Mouse (Mus musculus): ENCODE results near the gene Vps37c. TPM values are rescaled to one million over a fixed set of nuclear protein-coding genes. Genes with fewer than 3 reads are reported as not detected.

The Vps37c gene
- polyA plus RNA-seq, 1 experiment from 2014 or later, result 37.5 TPM

GRCm38 (mm10) chr19:10712646-10713045 is 24.1 kb downstream of the Vps37c start:
- H3K4me2 ChIP-seq (replicated peaks; ENCODE audit: low read depth, low read length), result no peak overlapping the region
- no peak for ATAC-seq (ENCODE audit: insufficient number of reproducible peaks, insufficient read depth, low FRiP score, low read depth)
- H3K36me3 ChIP-seq (ENCODE audit: control insufficient read depth, insufficient read depth, low read length), result peaks cover 45% of the 10 kb centered on the region
- H3K27ac ChIP-seq (ENCODE audit: low read length), result no peak overlapping the region
- WGBS, result 97% methylated on average over 12 of the region's 12 CpGs
- no peaks in the 10 kb centered on the region for H3K9me3 ChIP-seq (ENCODE audit: control insufficient read depth, low read depth, low read length)
- no peak overlapping the region for H3K4me3 ChIP-seq (ENCODE audit: low read depth, low read length)
- H3K27me3 ChIP-seq (ENCODE audit: control insufficient read depth, insufficient read depth, low read length), result no peaks in the 10 kb centered on the region
- H3K4me1 ChIP-seq (ENCODE audit: control insufficient read depth, insufficient read depth, low read length), result peaks cover 10% of the 10 kb centered on the region
- no peak overlapping the region for H3K9ac ChIP-seq (replicated peaks; ENCODE audit: low read depth, low read length)

GRCm38 (mm10) chr19:10713551-10713950 is 25.0 kb downstream of the Vps37c start:
- Histone ChIP-seq H3K27me3 (ENCODE audit: control insufficient read depth, insufficient read depth, low read length) (no peaks in the 10 kb centered on the region), H3K27ac (ENCODE audit: low read length) (no peak overlapping the region), H3K9ac (replicated peaks; ENCODE audit: low read depth, low read length) (no peak overlapping the region), H3K4me2 (replicated peaks; ENCODE audit: low read depth, low read length) (no peak overlapping the region), H3K4me1 (ENCODE audit: control insufficient read depth, insufficient read depth, low read length) (peaks cover 10% of the 10 kb centered on the region), H3K4me3 (ENCODE audit: low read depth, low read length) (no peak overlapping the region), H3K9me3 (ENCODE audit: control insufficient read depth, low read depth, low read length) (no peaks in the 10 kb centered on the region), H3K36me3 (ENCODE audit: control insufficient read depth, insufficient read depth, low read length) (peaks cover 40% of the 10 kb centered on the region)
- 92% methylated on average over 10 of the region's 10 CpGs for WGBS
- ATAC-seq (ENCODE audit: insufficient number of reproducible peaks, insufficient read depth, low FRiP score, low read depth), result no peak

GRCm38 (mm10) chr19:10714168-10714567 is 25.6 kb downstream of the Vps37c start:
- Histone ChIP-seq H3K36me3 (ENCODE audit: control insufficient read depth, insufficient read depth, low read length) (peaks cover 37% of the 10 kb centered on the region), H3K27me3 (ENCODE audit: control insufficient read depth, insufficient read depth, low read length) (no peaks in the 10 kb centered on the region), H3K4me1 (ENCODE audit: control insufficient read depth, insufficient read depth, low read length) (peaks cover 8% of the 10 kb centered on the region), H3K9me3 (ENCODE audit: control insufficient read depth, low read depth, low read length) (no peaks in the 10 kb centered on the region), H3K27ac (ENCODE audit: low read length) (no peak overlapping the region), H3K4me3 (ENCODE audit: low read depth, low read length) (no peak overlapping the region), H3K4me2 (replicated peaks; ENCODE audit: low read depth, low read length) (no peak overlapping the region), H3K9ac (replicated peaks; ENCODE audit: low read depth, low read length) (no peak overlapping the region)
- WGBS, result 84% methylated on average over 6 of the region's 6 CpGs
- ATAC-seq (ENCODE audit: insufficient number of reproducible peaks, insufficient read depth, low FRiP score, low read depth), result no peak

GRCm38 (mm10) chr19:10714682-10715475 is 26.3 kb downstream of the Vps37c start:
- H3K4me3 ChIP-seq (ENCODE audit: low read depth, low read length), result no peak overlapping the region
- peak; percentile 60; the same call in 1 of the 2 replicates for ATAC-seq (ENCODE audit: insufficient number of reproducible peaks, insufficient read depth, low FRiP score, low read depth)
- H3K27me3 ChIP-seq (ENCODE audit: control insufficient read depth, insufficient read depth, low read length), result no peaks in the 10 kb centered on the region
- H3K4me1 ChIP-seq (ENCODE audit: control insufficient read depth, insufficient read depth, low read length), result peaks cover under 1% of the 10 kb centered on the region
- H3K9me3 ChIP-seq (ENCODE audit: control insufficient read depth, low read depth, low read length), result no peaks in the 10 kb centered on the region
- H3K9ac ChIP-seq (replicated peaks; ENCODE audit: low read depth, low read length), result no peak overlapping the region
- WGBS, result 56% methylated on average over 4 of the region's 4 CpGs
- H3K4me2 ChIP-seq (replicated peaks; ENCODE audit: low read depth, low read length), result no peak overlapping the region
- H3K27ac ChIP-seq (ENCODE audit: low read length), result no peak overlapping the region
- H3K36me3 ChIP-seq (ENCODE audit: control insufficient read depth, insufficient read depth, low read length), result peaks cover 37% of the 10 kb centered on the region

GRCm38 (mm10) chr19:10715476-10715875 is 26.9 kb downstream of the Vps37c start:
- no peaks in the 10 kb centered on the region for H3K27me3 ChIP-seq (ENCODE audit: control insufficient read depth, insufficient read depth, low read length)
- 90% methylated on average over 6 of the region's 6 CpGs for WGBS
- no peak overlapping the region for H3K9ac ChIP-seq (replicated peaks; ENCODE audit: low read depth, low read length)
- H3K27ac ChIP-seq (ENCODE audit: low read length), result no peak overlapping the region
- H3K36me3 ChIP-seq (ENCODE audit: control insufficient read depth, insufficient read depth, low read length), result peaks cover 33% of the 10 kb centered on the region
- H3K9me3 ChIP-seq (ENCODE audit: control insufficient read depth, low read depth, low read length), result no peaks in the 10 kb centered on the region
- peaks cover 4% of the 10 kb centered on the region; the same call in 1 of the 2 replicates for H3K4me1 ChIP-seq (ENCODE audit: control insufficient read depth, insufficient read depth, low read length)
- H3K4me3 ChIP-seq (ENCODE audit: low read depth, low read length), result no peak overlapping the region
- ATAC-seq (ENCODE audit: insufficient number of reproducible peaks, insufficient read depth, low FRiP score, low read depth), result no peak
- H3K4me2 ChIP-seq (replicated peaks; ENCODE audit: low read depth, low read length), result no peak overlapping the region

- no peak overlapping the region for H3K4me3 ChIP-seq (ENCODE audit: low read depth, low read length)
- 70% methylated on average over 7 of the region's 7 CpGs for WGBS
- ATAC-seq (ENCODE audit: insufficient number of reproducible peaks, insufficient read depth, low FRiP score, low read depth), result no peak
- 0 out of 2 replicates have a peak, but pooled peaks cover 3% of the 10 kb centered on the region for H3K27me3 ChIP-seq (ENCODE audit: control insufficient read depth, insufficient read depth, low read length)
- peaks cover 6% of the 10 kb centered on the region for H3K36me3 ChIP-seq (ENCODE audit: control insufficient read depth, insufficient read depth, low read length)
- no peak overlapping the region for H3K27ac ChIP-seq (ENCODE audit: low read length)
- H3K4me1 ChIP-seq (ENCODE audit: control insufficient read depth, insufficient read depth, low read length), result peaks cover 10% of the 10 kb centered on the region; the same call in 1 of the 2 replicates
- H3K4me2 ChIP-seq (replicated peaks; ENCODE audit: low read depth, low read length), result no peak overlapping the region
- no peak overlapping the region for H3K9ac ChIP-seq (replicated peaks; ENCODE audit: low read depth, low read length)
- H3K9me3 ChIP-seq (ENCODE audit: control insufficient read depth, low read depth, low read length), result no peaks in the 10 kb centered on the region
Observed at GRCm38 (mm10) chr19:10718251-10718775, 29.8 kb downstream of the Vps37c start.

- H3K27me3 ChIP-seq (ENCODE audit: control insufficient read depth, insufficient read depth, low read length), result 0 out of 2 replicates have a peak, but pooled peaks cover 3% of the 10 kb centered on the region
- 33% methylated on average over 2 of the region's 2 CpGs for WGBS
- H3K4me1 ChIP-seq (ENCODE audit: control insufficient read depth, insufficient read depth, low read length), result peaks cover 10% of the 10 kb centered on the region; the same call in 1 of the 2 replicates
- no peak overlapping the region for H3K9ac ChIP-seq (replicated peaks; ENCODE audit: low read depth, low read length)
- no peaks in the 10 kb centered on the region for H3K9me3 ChIP-seq (ENCODE audit: control insufficient read depth, low read depth, low read length)
- no peaks in the 10 kb centered on the region for H3K36me3 ChIP-seq (ENCODE audit: control insufficient read depth, insufficient read depth, low read length)
- H3K4me2 ChIP-seq (replicated peaks; ENCODE audit: low read depth, low read length), result no peak overlapping the region
- ATAC-seq (ENCODE audit: insufficient number of reproducible peaks, insufficient read depth, low FRiP score, low read depth), result no peak
- H3K4me3 ChIP-seq (ENCODE audit: low read depth, low read length), result no peak overlapping the region
- H3K27ac ChIP-seq (ENCODE audit: low read length), result no peak overlapping the region
Observed at GRCm38 (mm10) chr19:10719751-10720150, 31.2 kb downstream of the Vps37c start.

GRCm38 (mm10) chr19:10720524-10720923 is 32.0 kb downstream of the Vps37c start:
- WGBS, result 22% methylated on average over 3 of the region's 3 CpGs
- Histone ChIP-seq H3K27me3 (ENCODE audit: control insufficient read depth, insufficient read depth, low read length) (0 out of 2 replicates have a peak, but pooled peaks cover 3% of the 10 kb centered on the region), H3K9ac (replicated peaks; ENCODE audit: low read depth, low read length) (no peak overlapping the region), H3K9me3 (ENCODE audit: control insufficient read depth, low read depth, low read length) (no peaks in the 10 kb centered on the region), H3K36me3 (ENCODE audit: control insufficient read depth, insufficient read depth, low read length) (no peaks in the 10 kb centered on the region), H3K4me3 (ENCODE audit: low read depth, low read length) (no peak overlapping the region), H3K4me1 (ENCODE audit: control insufficient read depth, insufficient read depth, low read length) (peaks cover 10% of the 10 kb centered on the region; the same call in 1 of the 2 replicates), H3K4me2 (replicated peaks; ENCODE audit: low read depth, low read length) (no peak overlapping the region), H3K27ac (ENCODE audit: low read length) (no peak overlapping the region)
- no peak for ATAC-seq (ENCODE audit: insufficient number of reproducible peaks, insufficient read depth, low FRiP score, low read depth)

Measured in stomach, embryonic 14.5 days (tissue).